In the genomic region with DNA sequence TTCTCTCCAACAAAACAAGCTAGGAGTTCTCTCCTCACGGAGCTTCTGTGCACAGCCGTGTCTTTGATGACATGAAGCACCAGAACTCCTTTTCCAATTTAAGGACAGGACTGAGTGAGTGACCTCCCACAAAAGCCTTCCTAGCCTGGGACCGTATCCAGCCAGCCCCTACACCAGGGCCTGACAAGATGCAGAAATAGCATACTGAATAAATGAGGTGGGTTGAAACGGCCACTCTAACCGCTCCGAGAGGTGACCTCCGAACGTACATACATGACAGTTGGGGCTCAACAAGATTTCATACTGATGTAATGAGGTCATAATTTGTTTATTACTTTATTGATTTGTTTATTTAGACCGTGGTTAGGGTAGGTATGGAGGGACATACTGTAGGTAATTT, we compare ENCODE assay signal across 23 mouse cellular contexts.
DNase-seq lines count a peak whose midpoint lies in the region; ATAC-seq lines count a peak whose summit lies in the region.
"Had no signal": no experiment of that assay in that cellular context is flagged by ENCODE, and none has a peak within 500 bp of the region (broad histone marks: within the 10 kb centered on the region; RNA-seq: fewer than 3 reads in every experiment).

No protein-coding gene starts in this region.

- H3K27me3 ChIP-seq in heart, embryonic 10.5 days (ENCODE audit: insufficient read depth, poor library complexity, severe bottlenecking), result no peaks in the 10 kb centered on the region
- H3K27me3 ChIP-seq in embryonic facial prominence, embryonic 14.5 days (replicated peaks; ENCODE audit: control insufficient read depth, insufficient read depth, low read length), result no peaks in the 10 kb centered on the region; the same call in 1 of the 2 replicates
- H3K27me3 ChIP-seq: forebrain, embryonic 12.5 days; forebrain, embryonic 15.5 days; hindbrain, embryonic 15.5 days had no signal

- H3K27ac ChIP-seq in heart, embryonic 10.5 days, result no peak overlapping the region
- 0 out of 2 replicates have a peak overlapping the region, but pooled peaks have one; percentile 18 for H3K27ac ChIP-seq in embryonic facial prominence, embryonic 14.5 days (replicated peaks; ENCODE audit: low read depth, low read length)
- H3K27ac ChIP-seq: forebrain, embryonic 12.5 days; forebrain, embryonic 15.5 days; hindbrain, embryonic 15.5 days had no signal

- no peaks in the 10 kb centered on the region for H3K9me3 ChIP-seq in heart, embryonic 10.5 days
- H3K9me3 ChIP-seq in embryonic facial prominence, embryonic 14.5 days (ENCODE audit: control insufficient read depth, low read length), result no peaks in the 10 kb centered on the region
- H3K9me3 ChIP-seq: forebrain, embryonic 12.5 days; forebrain, embryonic 15.5 days; hindbrain, embryonic 15.5 days had no signal

- peak overlapping the region; percentile 24; the same call in 1 of the 2 replicates for H3K4me2 ChIP-seq in embryonic facial prominence, embryonic 14.5 days (ENCODE audit: low read depth, low read length)
- H3K4me2 ChIP-seq: forebrain, embryonic 12.5 days; forebrain, embryonic 15.5 days; heart, embryonic 11.5 days; hindbrain, embryonic 15.5 days had no signal

- peak; percentile 69 for DNase-seq in heart, embryonic 10.5 days (ENCODE audit: low spot score)
- no peak for DNase-seq in heart, adult 18-20 months
- peak; percentile 11 for DNase-seq in urinary bladder, adult 2 months (ENCODE audit: low spot score)
- no peak for DNase-seq in urinary bladder, postnatal 14 days (ENCODE audit: low spot score)
- no peak for DNase-seq in embryonic facial prominence, embryonic 14.5 days (ENCODE audit: low spot score)
- DNase-seq in ovary, postnatal 36 days (ENCODE audit: low spot score), result no peak
- DNase-seq: adrenal gland, postnatal 10 days; adrenal gland, postnatal 36 days; B cell, adult 2 months; cerebellum, adult 2 months; cerebellum, adult 9-11 months; cerebellum, postnatal 25 days; gastrocnemius, postnatal 25 days; heart, postnatal 36 days had no signal

- 77% methylated on average over 9 of the region's 9 CpGs for WGBS in heart, embryonic 10.5 days
- WGBS in embryonic facial prominence, embryonic 14.5 days, result 74% methylated on average over 9 of the region's 9 CpGs

- no peaks in the 10 kb centered on the region for H3K36me3 ChIP-seq in heart, embryonic 10.5 days
- no peaks in the 10 kb centered on the region for H3K36me3 ChIP-seq in embryonic facial prominence, embryonic 14.5 days (ENCODE audit: control insufficient read depth, insufficient read depth, low read length)
- H3K36me3 ChIP-seq: forebrain, embryonic 12.5 days; forebrain, embryonic 15.5 days; G1E; hindbrain, embryonic 15.5 days had no signal

- no peak overlapping the region for H3K9ac ChIP-seq in embryonic facial prominence, embryonic 14.5 days (ENCODE audit: low read depth, low read length)
- H3K9ac ChIP-seq: forebrain, embryonic 12.5 days; forebrain, embryonic 15.5 days; hindbrain, embryonic 15.5 days had no signal

- no peak for ATAC-seq in embryonic facial prominence, embryonic 14.5 days (ENCODE audit: low read depth)
- ATAC-seq in granulocyte monocyte progenitor cell, adult 5-6 weeks (replicated peaks; ENCODE audit: poor library complexity, severe bottlenecking), result no peak
- ATAC-seq: forebrain, embryonic 15.5 days; intestine, postnatal 0 days; Patski had no signal

- H3K4me3 ChIP-seq in heart, embryonic 10.5 days, result no peak overlapping the region
- H3K4me3 ChIP-seq in embryonic facial prominence, embryonic 14.5 days (ENCODE audit: low read depth, low read length), result no peak overlapping the region
- H3K4me3 ChIP-seq: erythroblast, embryonic 14.5 days; forebrain, embryonic 12.5 days; forebrain, embryonic 15.5 days; hindbrain, embryonic 15.5 days had no signal

- H3K4me1 ChIP-seq in heart, embryonic 10.5 days, result peaks cover 10% of the 10 kb centered on the region; the same call in 1 of the 2 replicates
- H3K4me1 ChIP-seq in embryonic facial prominence, embryonic 14.5 days (ENCODE audit: control insufficient read depth, insufficient read depth, low read length), result peaks cover 23% of the 10 kb centered on the region; the same call in 1 of the 2 replicates
- H3K4me1 ChIP-seq: forebrain, embryonic 15.5 days; hindbrain, embryonic 15.5 days had no signal

Comparison
In these comparisons a context has a peak if more than half of its experiments do, and no peak if none do; other contexts are left out.
1. DNase-seq: peak in heart, embryonic 10.5 days (single experiment) and urinary bladder, adult 2 months (single experiment); none in heart, adult 18-20 months (0 of 2), urinary bladder, postnatal 14 days (single experiment), embryonic facial prominence, embryonic 14.5 days (single experiment) and ovary, postnatal 36 days (single experiment).